Mouse (Mus musculus) megakaryocyte, embryonic 14.5 days (primary cell): ENCODE measurements around the gene Higd2a. TPM values are rescaled to one million over a fixed set of nuclear protein-coding genes. Genes with fewer than 3 reads are reported as not detected.

Experiments used
- H3K27me3 ChIP-seq: replicated peaks from 2 replicates; pipeline ENCODE3; 2012; ENCODE audit warnings: inconsistent platforms
- H3K36me3 ChIP-seq: replicated peaks from 2 replicates; pipeline ENCODE3; 2012; ENCODE audit warnings: low read length, inconsistent platforms, mixed read lengths
- H3K4me1 ChIP-seq: 2 replicates; pipeline ENCODE4 v1.6.1; 2012; ENCODE audit warnings: inconsistent platforms
- H3K4me3 ChIP-seq: replicated peaks from 2 replicates; pipeline ENCODE3; 2012; ENCODE audit warnings: moderate library complexity, mild to moderate bottlenecking, inconsistent platforms
- H3K9me3 ChIP-seq: 2 replicates; pipeline ENCODE4 v1.6.1; 2012; ENCODE audit warnings: inconsistent platforms
- FLI1 ChIP-seq: IDR thresholded peaks from 2 replicates; pipeline ENCODE4 v1.6.1; 2012; ENCODE audit warnings: low read length, inconsistent platforms, mixed read lengths
- GATA1 ChIP-seq: IDR thresholded peaks from 3 replicates; pipeline ENCODE4 v1.6.1; 2012; ENCODE audit warnings: mixed read lengths, low read length, inconsistent platforms, borderline replicate concordance
- polyA plus RNA-seq: library from polyadenylated mRNA; stranded (reverse); fragments of >175 nt; gene quantifications from 2 replicates; pipeline ENCODE4 v1.2.3, GENCODE M21; 2012; ENCODE audit warnings: low replicate concordance; ENCODE audit not compliant: insufficient read depth

Gene Higd2a
- polyA plus RNA-seq, 1 experiment = 46.2 TPM

- TF ChIP-seq GATA1 (no peak), FLI1 (no peak)
- Histone ChIP-seq H3K36me3 (peaks cover 98% of the 10 kb centered on the region), H3K9me3 (no peaks in the 10 kb centered on the region), H3K27me3 (no peaks in the 10 kb centered on the region), H3K4me3 (no peak overlapping the region), H3K4me1 (peaks cover 31% of the 10 kb centered on the region)
Measured at GRCm38 (mm10) chr13:54581385-54581784, 8.6 kb upstream of the Higd2a start.

- Histone ChIP-seq H3K27me3 (no peaks in the 10 kb centered on the region), H3K9me3 (no peaks in the 10 kb centered on the region), H3K4me1 (peaks cover 27% of the 10 kb centered on the region), H3K4me3 (peak overlapping the region; percentile 29), H3K36me3 (peaks cover 98% of the 10 kb centered on the region)
- TF ChIP-seq GATA1 (no peak), FLI1 (no peak)
Measured at GRCm38 (mm10) chr13:54582126-54582525, 7.9 kb upstream of the Higd2a start.

DNA sequence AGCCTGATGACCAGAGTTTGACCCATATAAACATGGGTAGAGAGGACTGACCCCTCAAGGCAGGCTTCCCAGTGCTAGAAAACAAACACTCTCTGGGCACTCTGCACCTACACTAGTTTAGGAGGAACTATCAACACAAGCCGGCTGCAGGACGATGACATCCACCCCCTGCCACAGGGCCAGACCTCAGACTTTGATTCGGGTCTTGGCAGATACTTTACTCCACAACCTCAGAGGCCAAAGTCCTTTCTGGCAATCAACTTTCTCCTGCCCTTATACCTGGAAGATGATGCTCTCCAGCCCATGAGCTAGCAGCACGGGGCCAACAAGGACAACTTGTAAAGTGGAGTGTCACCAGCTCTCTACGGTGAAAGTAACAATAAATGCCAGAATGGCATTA is 7.1 kb upstream of the Higd2a start:
- H3K4me3 ChIP-seq = no peak overlapping the region
- TF ChIP-seq GATA1 = no peak
- TF ChIP-seq FLI1 = no peak
- H3K9me3 ChIP-seq = no peaks in the 10 kb centered on the region
- H3K27me3 ChIP-seq = no peaks in the 10 kb centered on the region
- H3K36me3 ChIP-seq = peaks cover 98% of the 10 kb centered on the region
- H3K4me1 ChIP-seq = peaks cover 19% of the 10 kb centered on the region

- H3K36me3 ChIP-seq = peaks cover 75% of the 10 kb centered on the region
- H3K4me3 ChIP-seq = no peak overlapping the region
- H3K4me1 ChIP-seq = peaks cover 20% of the 10 kb centered on the region
- no peaks in the 10 kb centered on the region for H3K9me3 ChIP-seq
- H3K27me3 ChIP-seq = no peaks in the 10 kb centered on the region
- no peak for TF ChIP-seq FLI1
- TF ChIP-seq GATA1 = no peak
Measured at GRCm38 (mm10) chr13:54585831-54586230, 4.2 kb upstream of the Higd2a start.

DNA sequence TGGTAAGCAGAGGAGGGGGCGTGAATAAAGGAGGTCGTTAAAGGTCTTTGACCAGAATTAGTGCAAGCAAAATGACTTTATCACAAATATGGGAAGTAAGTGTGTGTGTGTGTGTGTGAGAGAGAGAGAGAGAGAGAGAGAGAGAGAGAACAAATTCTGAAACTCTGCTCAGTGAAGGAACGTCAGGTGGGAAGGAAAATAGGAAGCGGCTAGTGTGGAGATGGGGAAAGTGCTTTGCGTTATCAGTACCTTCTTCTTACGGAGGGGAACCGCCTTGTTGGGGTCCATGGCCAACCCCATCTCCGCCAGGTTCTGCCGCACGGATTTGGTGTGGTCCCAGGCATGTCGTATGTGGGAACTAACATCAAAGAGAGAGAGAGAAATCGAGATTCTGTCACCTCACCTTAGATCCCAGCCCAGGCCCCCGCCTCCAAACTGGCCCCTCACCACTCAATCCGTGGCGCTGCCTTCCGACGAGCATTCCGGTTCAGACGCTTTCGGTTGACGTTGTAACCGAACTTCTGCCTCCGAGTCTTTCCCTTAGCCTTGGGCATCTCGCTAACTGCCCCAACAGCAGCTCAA is 502 bp upstream of the Higd2a start:
- H3K4me3 ChIP-seq = peak overlapping the region; percentile 98
- no peaks in the 10 kb centered on the region for H3K9me3 ChIP-seq
- peaks cover 31% of the 10 kb centered on the region for H3K4me1 ChIP-seq
- H3K36me3 ChIP-seq = peaks cover 60% of the 10 kb centered on the region
- no peaks in the 10 kb centered on the region for H3K27me3 ChIP-seq
- TF ChIP-seq FLI1 = no peak
- TF ChIP-seq GATA1 = no peak

DNA sequence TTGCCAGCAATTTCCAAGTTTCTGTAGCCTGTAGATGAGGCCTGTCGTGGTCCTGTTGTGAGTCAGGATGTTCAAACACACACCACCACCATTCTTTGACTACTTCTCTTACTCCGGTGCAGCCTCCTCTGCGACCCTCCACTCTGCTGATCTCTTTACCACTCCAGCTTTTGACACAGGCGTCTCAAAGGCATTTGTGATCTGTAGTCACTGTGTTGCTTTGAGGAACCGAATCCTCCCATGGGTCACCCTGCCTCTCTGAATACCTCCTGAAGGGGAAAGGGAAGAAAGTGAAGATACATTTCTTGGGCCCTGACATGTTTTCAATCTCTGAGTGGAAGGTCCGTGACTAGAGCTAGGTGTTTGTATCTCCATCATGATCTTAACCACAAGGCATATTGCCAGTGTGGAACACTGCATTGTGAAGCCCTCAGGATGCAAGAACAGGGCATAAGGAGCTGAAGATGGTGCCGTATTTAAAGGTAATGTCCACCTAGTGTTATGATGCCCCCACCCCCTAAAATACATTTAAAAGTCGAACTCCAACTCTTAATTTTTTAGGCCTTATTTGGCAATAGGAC is 1.9 kb downstream of the Higd2a start:
- TF ChIP-seq FLI1 (no peak), GATA1 (no peak)
- Histone ChIP-seq H3K4me1 (peaks cover 39% of the 10 kb centered on the region), H3K36me3 (peaks cover 61% of the 10 kb centered on the region), H3K27me3 (no peaks in the 10 kb centered on the region), H3K9me3 (no peaks in the 10 kb centered on the region), H3K4me3 (no peak overlapping the region)

- no peak overlapping the region for H3K4me3 ChIP-seq
- H3K4me1 ChIP-seq = peaks cover 36% of the 10 kb centered on the region
- H3K36me3 ChIP-seq = peaks cover 61% of the 10 kb centered on the region
- H3K9me3 ChIP-seq = no peaks in the 10 kb centered on the region
- TF ChIP-seq FLI1 (no peak), GATA1 (no peak)
- H3K27me3 ChIP-seq = no peaks in the 10 kb centered on the region
Measured at GRCm38 (mm10) chr13:54593617-54594016, 3.6 kb downstream of the Higd2a start.

- no peaks in the 10 kb centered on the region for H3K9me3 ChIP-seq
- H3K4me1 ChIP-seq = peaks cover 21% of the 10 kb centered on the region
- peak overlapping the region; percentile 34 for H3K4me3 ChIP-seq
- no peaks in the 10 kb centered on the region for H3K27me3 ChIP-seq
- H3K36me3 ChIP-seq = peaks cover 81% of the 10 kb centered on the region
- TF ChIP-seq FLI1 = no peak
- TF ChIP-seq GATA1 = no peak
Measured at GRCm38 (mm10) chr13:54596107-54596690, 6.2 kb downstream of the Higd2a start.

DNA sequence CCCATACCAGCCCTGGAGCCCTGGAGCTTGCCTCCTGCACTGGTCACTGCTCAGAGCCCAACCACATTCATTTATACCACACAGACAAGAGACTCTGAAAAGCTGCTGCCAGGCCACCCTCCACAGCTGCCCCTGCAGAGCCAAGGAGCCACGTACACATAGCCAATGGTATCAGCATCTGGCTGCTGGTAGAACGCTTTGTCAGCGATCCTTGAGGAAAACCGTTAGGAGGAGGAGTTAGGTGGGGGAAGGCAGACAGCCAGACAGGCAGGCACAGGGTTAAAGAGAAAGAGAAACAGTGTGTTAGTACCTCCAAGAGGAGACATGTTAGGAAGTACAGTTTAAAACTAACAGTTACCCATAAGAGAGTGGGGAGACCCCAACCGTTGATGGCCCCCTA is 6.9 kb downstream of the Higd2a start:
- Histone ChIP-seq H3K4me1 (peaks cover 15% of the 10 kb centered on the region), H3K9me3 (no peaks in the 10 kb centered on the region), H3K36me3 (peaks cover 84% of the 10 kb centered on the region), H3K27me3 (no peaks in the 10 kb centered on the region), H3K4me3 (no peak overlapping the region)
- no peak for TF ChIP-seq GATA1
- TF ChIP-seq FLI1 = no peak

GRCm38 (mm10) chr13:54598622-54599143 is 8.7 kb downstream of the Higd2a start:
- H3K27me3 ChIP-seq = no peaks in the 10 kb centered on the region
- peaks cover 16% of the 10 kb centered on the region for H3K4me1 ChIP-seq
- no peak overlapping the region for H3K4me3 ChIP-seq
- TF ChIP-seq FLI1 (no peak), GATA1 (no peak)
- H3K36me3 ChIP-seq = peaks cover 77% of the 10 kb centered on the region
- H3K9me3 ChIP-seq = no peaks in the 10 kb centered on the region
